Mouse (Mus musculus): ENCODE measurements around the gene Nsa2.

Nsa2 gene

GRCm38 (mm10) chr13:97087421-97087820 lies 50.3 kb downstream of the Nsa2 start:
- no peak for DNase-seq (ENCODE audit: low spot score in 2 of 2)

- no peak for DNase-seq (ENCODE audit: low spot score in 2 of 2)
These were observed 51.4 kb downstream of the Nsa2 start for GRCm38 (mm10) chr13:97086316-97086715.

GRCm38 (mm10) chr13:97082432-97082831 lies 55.3 kb downstream of the Nsa2 start:
- DNase-seq (ENCODE audit: low spot score in 2 of 2) = no peak

- no peak for DNase-seq (ENCODE audit: low spot score in 2 of 2)
These were observed 57.1 kb downstream of the Nsa2 start for GRCm38 (mm10) chr13:97080615-97081014.

GRCm38 (mm10) chr13:97080201-97080600 lies 57.5 kb downstream of the Nsa2 start:
- no peak for DNase-seq (ENCODE audit: low spot score in 2 of 2)

Measured in natural killer cell, adult 2 months (primary cell).